Mouse (Mus musculus) fat pad, adult 2 months (tissue): Measurements from ENCODE around the gene Cd80.

Experiments used
- DNase-seq: peaks from one replicate; pipeline ENCODE4 v3.0.0-alpha.2; 2011; ENCODE audit warnings: low read depth, low spot score; ENCODE audit errors: extremely low read depth

The Cd80 gene

DNA sequence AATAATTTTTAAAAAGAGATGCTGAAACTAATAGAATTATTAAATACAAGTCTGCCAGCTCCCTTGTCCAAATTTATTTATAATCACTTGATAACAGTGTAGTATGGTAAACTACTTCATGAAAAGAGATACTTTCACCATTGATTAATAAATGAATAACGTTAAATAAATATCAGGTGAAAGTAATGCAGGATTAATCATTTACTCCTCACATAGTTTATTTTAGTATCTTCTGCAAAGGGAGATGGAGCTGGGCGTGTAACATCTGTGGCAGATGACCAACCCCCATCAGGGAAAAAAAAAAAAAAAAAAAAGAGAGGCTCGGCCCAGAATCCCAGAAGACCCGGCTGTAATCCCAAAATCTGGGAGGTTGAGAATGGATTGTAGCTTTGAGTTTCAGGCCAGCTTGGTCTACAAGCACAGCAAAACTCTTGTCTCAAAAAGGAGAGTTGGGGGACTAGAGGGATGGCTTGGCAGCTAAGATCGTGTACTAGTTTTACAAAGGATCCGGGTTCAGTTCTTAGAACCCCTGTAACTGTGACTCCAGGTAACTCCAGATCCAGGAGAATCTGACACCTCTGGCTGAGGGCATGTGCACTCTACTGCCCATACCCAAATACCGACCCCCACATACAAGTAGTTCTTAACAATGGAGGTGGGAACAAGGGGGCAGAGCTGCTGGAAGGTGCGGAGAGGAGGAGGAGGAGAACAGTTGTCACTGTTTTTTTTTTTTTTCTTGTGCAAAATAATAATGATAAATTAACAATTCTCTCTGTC is 66.0 kb downstream of the Cd80 start:
- no peak for DNase-seq

DNA sequence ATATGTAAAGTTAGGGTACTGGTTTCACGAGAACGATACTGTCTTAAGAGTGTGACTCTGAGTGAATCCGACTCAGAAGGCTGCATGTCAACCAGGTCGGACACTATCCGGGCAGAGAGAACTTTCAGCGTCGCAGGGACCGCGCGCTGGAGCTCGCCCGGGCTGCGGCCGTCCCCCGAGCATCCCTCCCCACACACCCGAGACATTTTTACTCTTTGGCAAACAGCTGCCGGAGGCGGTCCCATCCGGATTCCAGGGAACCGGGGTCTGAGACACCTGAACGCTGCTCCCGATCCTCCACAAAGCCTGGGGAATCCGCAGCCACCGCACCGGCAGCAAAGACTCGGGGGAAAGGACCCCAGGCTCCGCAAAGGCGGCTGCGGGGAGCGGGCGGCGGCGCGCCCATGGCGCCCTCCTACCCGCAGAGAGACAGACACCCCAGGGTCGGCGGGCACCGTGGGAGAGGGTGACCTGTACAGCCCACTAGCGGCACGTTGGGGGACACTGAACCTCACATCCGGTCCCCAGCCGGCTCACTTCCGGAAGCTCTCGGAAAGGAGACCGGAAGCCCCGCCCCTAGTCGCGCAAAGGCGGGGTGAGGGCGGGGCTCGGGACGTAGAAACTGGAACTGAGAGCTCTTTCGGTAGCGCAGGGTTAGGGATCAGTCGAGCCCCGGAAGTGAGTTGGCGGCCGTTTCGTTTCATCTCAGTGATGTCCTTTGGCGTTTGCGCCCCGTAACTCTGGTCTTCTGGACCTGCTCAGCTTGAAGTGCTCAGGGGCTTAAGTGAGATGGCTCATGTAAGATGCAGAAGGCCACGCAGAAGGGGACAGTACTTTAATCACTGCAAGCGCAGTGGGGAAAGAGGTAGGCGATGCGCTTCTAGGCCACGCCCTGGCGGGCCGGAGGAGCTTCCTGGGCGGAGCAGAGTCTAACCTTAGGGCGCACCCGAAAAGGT is 67.0 kb downstream of the Cd80 start, which contains the start of gene Timmdc1:
Timmdc1 (minus strand) TSS at position 535 of the 956 bp plus-strand sequence.
- DNase-seq: peak; percentile 40

DNA sequence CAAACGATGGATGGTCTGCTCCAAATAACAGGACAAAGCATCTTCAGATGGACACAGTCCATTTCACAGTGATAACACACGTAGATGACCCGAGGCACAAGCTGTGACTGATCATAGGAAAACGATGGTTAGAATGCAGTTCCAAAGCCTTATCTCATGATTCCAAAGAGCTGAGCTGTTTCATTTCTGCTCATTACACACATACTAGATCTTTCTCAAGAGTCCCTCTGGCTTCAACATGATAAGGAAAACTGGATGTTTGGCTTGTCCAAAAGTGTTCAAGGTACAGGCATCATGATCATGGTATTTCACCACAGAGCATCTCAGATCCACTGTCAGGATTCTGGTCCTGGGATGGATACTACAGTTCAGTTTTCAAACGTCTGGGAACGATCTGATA is 70.9 kb downstream of the Cd80 start:
- DNase-seq: no peak

DNA sequence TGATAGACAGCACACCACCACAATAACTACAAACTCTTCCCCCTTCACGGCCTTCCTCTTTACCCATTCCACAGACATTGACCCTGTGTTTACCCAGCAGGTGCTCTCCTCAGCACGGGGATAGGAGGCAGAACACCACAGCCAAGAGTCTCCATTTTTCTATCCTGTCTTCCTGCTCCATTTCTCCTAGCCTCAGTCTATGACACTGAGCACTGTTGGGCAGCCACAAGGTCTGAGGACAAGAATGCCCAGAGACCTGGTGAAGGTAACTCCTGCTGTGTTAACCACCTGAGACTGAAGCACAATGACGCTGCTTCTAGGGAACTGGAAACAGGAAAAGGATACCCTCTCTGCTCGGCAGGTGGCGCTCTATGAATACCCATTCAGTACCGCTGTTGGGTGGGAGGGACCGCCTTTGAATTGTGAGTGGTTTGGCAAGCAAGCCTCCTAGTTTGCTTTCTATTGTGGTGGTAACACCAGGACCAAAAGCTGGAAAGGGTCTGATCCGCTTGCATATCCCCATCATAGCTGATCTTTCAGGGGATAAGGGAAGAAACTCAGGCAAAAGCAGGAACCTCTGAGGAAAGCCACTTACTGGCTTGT is 81.3 kb downstream of the Cd80 start:
- no peak for DNase-seq

DNA sequence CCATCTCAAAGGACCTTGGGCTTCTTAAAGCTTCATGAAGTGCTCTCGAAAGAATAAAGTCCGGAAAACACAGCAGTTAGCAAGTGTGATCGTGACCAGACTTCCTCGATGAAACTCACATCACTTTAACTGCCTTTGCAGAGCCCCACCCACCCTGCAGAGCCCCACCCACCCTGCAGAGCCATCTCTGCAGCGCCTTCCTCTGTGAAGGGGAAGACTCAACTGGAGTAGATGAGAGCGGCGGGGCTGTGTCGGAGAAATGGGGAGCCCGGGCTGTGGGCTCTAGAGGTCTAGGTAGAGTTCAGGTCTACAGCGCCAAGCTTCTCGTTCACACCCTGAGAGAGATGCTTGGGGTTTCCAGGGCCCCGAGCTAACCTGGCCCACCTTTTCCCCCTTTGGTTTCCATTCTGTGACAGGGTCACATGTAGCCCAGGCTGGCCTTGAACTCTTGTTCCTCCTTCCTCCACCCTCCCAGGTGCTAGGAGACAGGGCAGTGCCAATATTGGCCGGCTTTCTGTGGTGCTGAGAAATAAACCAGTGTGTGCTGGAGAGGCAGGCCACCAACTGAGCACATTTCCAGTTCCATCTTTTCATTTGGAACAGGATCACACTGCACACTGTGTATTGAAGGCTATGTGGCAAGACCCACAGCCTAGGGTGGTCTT is 83.5 kb downstream of the Cd80 start:
- no peak for DNase-seq
